8 mouse cellular contexts compared by ENCODE assay signal in genomic region chr14:20639918-20640619, GRCm38 (mm10). TPM values are rescaled to one million over a fixed set of nuclear protein-coding genes. Genes with fewer than 3 reads are reported as not detected.
DNase-seq lines count a peak whose midpoint lies in the region; ATAC-seq and TF ChIP-seq lines count a peak whose summit lies in the region.

No protein-coding gene starts in this region.

- H3K27ac ChIP-seq in liver, postnatal 0 days (ENCODE audit: low read depth): peak overlapping the region; percentile 97

- H3K9me3 ChIP-seq in liver, postnatal 0 days (ENCODE audit: low read length): no peaks in the 10 kb centered on the region

- peak overlapping the region; percentile 94 for H3K9ac ChIP-seq in liver, postnatal 0 days (replicated peaks)

- peak overlapping the region; percentile 98 for H3K4me2 ChIP-seq in liver, postnatal 0 days (ENCODE audit: low read depth, low read length)

- H3K36me3 ChIP-seq in liver, postnatal 0 days (replicated peaks; ENCODE audit: insufficient read depth, low read length): no peaks in the 10 kb centered on the region
- H3K36me3 ChIP-seq in splenic B cell, adult 2 months (ENCODE audit: control insufficient read depth, insufficient read depth, low read length, poor library complexity, severe bottlenecking): no peaks in the 10 kb centered on the region; the same call in 1 of the 2 replicates

- H3K4me1 ChIP-seq in liver, postnatal 0 days (ENCODE audit: insufficient read depth): peaks cover 12% of the 10 kb centered on the region

- 6% methylated on average over 16 of the region's 16 CpGs for WGBS in liver, postnatal 0 days (ENCODE audit: insufficient replicate concordance)

- peak; percentile 35 to 48 for DNase-seq in cerebellum, adult 18-20 months
- no peak for DNase-seq in cerebellum, adult 9-11 months
- peak; percentile 55 for DNase-seq in 416B (ENCODE audit: low read depth)
- DNase-seq in brain, adult 2 months (ENCODE audit: low read depth, low spot score): peak; percentile 36
- DNase-seq in liver, postnatal 0 days: no peak
- peak; percentile 72 for DNase-seq in splenic B cell, adult 2 months (ENCODE audit: low read depth, low spot score)
- no peak for DNase-seq in urinary bladder, postnatal 36 days (ENCODE audit: low spot score in 2 of 2)

- ATAC-seq in granulocyte monocyte progenitor cell, adult 5-6 weeks (replicated peaks; ENCODE audit: poor library complexity, severe bottlenecking): peak; percentile 10; the same call in 1 of the 2 replicates
- ATAC-seq in liver, postnatal 0 days: peak; percentile 40

- H3K4me3 ChIP-seq in liver, postnatal 0 days (ENCODE audit: low read depth, low read length): peak overlapping the region; percentile 90

- no peak for TF ChIP-seq EP300 in liver, postnatal 0 days (IDR thresholded peaks at IDR 0.05; ENCODE audit: low read depth)

- no peaks in the 10 kb centered on the region for H3K27me3 ChIP-seq in liver, postnatal 0 days (ENCODE audit: insufficient read depth, low read length)
- no peaks in the 10 kb centered on the region for H3K27me3 ChIP-seq in splenic B cell, adult 2 months (ENCODE audit: control insufficient read depth, insufficient read depth, low read length, poor library complexity, severe bottlenecking)

- TF ChIP-seq CTCF in liver, postnatal 0 days (IDR thresholded peaks at IDR 0.05; ENCODE audit: low read depth): no peak

RNA-seq across cellular contexts. Expression of gene Usp54, which starts 0.8 kb away (rescaled TPM):
- total RNA-seq in granulocyte monocyte progenitor cell, adult 5-6 weeks (2014; fragmentation: Nextera tagmentation): 5.1 and 9.4 TPM in 2 replicates
- 4.1 and 4.6 TPM in 2 replicates for total RNA-seq in granulocyte monocyte progenitor cell, adult 5-6 weeks (2017)
- 0.44 and 0.58 TPM in 2 replicates for polyA plus RNA-seq in liver, postnatal 0 days (2015; fragmentation: Nextera tagmentation; extraction: Ambion mirVana)

RNA-seq across cellular contexts. Expression of gene Myoz1, which starts 16.3 kb away (rescaled TPM):
- total RNA-seq in granulocyte monocyte progenitor cell, adult 5-6 weeks (2014; fragmentation: Nextera tagmentation): not detected in 2 replicates
- not detected in 2 replicates for total RNA-seq in granulocyte monocyte progenitor cell, adult 5-6 weeks (2017)
- 0.41 and 8.8 TPM in 2 replicates for polyA plus RNA-seq in liver, postnatal 0 days (2015; fragmentation: Nextera tagmentation; extraction: Ambion mirVana)

RNA-seq across cellular contexts. Expression of gene Synpo2l, which starts 28.1 kb away (rescaled TPM):
- total RNA-seq in granulocyte monocyte progenitor cell, adult 5-6 weeks (2014; fragmentation: Nextera tagmentation): 0.32 and 0.56 TPM in 2 replicates
- not detected in 2 replicates for total RNA-seq in granulocyte monocyte progenitor cell, adult 5-6 weeks (2017)
- polyA plus RNA-seq in liver, postnatal 0 days (2015; fragmentation: Nextera tagmentation; extraction: Ambion mirVana): 0.05 and 0.38 TPM in 2 replicates

RNA-seq across cellular contexts. Expression of gene Sec24c, which starts 34.0 kb away (rescaled TPM):
- total RNA-seq in granulocyte monocyte progenitor cell, adult 5-6 weeks (2014; fragmentation: Nextera tagmentation): 102 and 121 TPM in 2 replicates
- total RNA-seq in granulocyte monocyte progenitor cell, adult 5-6 weeks (2017): 88.3 and 103 TPM in 2 replicates
- 30.8 and 31.3 TPM in 2 replicates for polyA plus RNA-seq in liver, postnatal 0 days (2015; fragmentation: Nextera tagmentation; extraction: Ambion mirVana)

RNA-seq across cellular contexts. Expression of gene Fut11, which starts 54.7 kb away (rescaled TPM):
- 9.0 and 9.3 TPM in 2 replicates for total RNA-seq in granulocyte monocyte progenitor cell, adult 5-6 weeks (2014; fragmentation: Nextera tagmentation)
- total RNA-seq in granulocyte monocyte progenitor cell, adult 5-6 weeks (2017): 7.5 and 9.3 TPM in 2 replicates
- 4.4 and 5.1 TPM in 2 replicates for polyA plus RNA-seq in liver, postnatal 0 days (2015; fragmentation: Nextera tagmentation; extraction: Ambion mirVana)

Comparison
In these comparisons a context has a peak if more than half of its experiments do, and no peak if none do; other contexts are left out.
1. DNase-seq: peak in cerebellum, adult 18-20 months (2 of 2), 416B (single experiment), brain, adult 2 months (single experiment) and splenic B cell, adult 2 months (single experiment); none in cerebellum, adult 9-11 months (single experiment), liver, postnatal 0 days (single experiment) and urinary bladder, postnatal 36 days (0 of 2).